ENCODE assay signal across 19 mouse cellular contexts in genomic region chr13:34323361-34323760, GRCm38 (mm10).
"Had no signal": no experiment of that assay in that cellular context is flagged by ENCODE, and none has a peak within 500 bp of the region (broad histone marks: within the 10 kb centered on the region; RNA-seq: fewer than 3 reads in every experiment).

No protein-coding gene starts in this region.

- H3K9me3 ChIP-seq: midbrain, embryonic 10.5 days; midbrain, embryonic 12.5 days; neural tube, embryonic 13.5 days; neural tube, embryonic 15.5 days had no signal

- H3K9ac ChIP-seq: liver, embryonic 14.5 days; lung, embryonic 14.5 days; midbrain, embryonic 12.5 days; neural tube, embryonic 13.5 days; neural tube, embryonic 15.5 days had no signal

- H3K27me3 ChIP-seq: midbrain, embryonic 12.5 days; neural tube, embryonic 13.5 days; neural tube, embryonic 15.5 days had no signal

- H3K4me2 ChIP-seq: lung, embryonic 14.5 days; midbrain, embryonic 12.5 days; neural tube, embryonic 13.5 days; neural tube, embryonic 15.5 days had no signal

- H3K27ac ChIP-seq: liver, embryonic 14.5 days; midbrain, embryonic 10.5 days; midbrain, embryonic 12.5 days; neural tube, embryonic 13.5 days; neural tube, embryonic 15.5 days had no signal

- ATAC-seq: lung, postnatal 0 days; midbrain, embryonic 16.5 days had no signal

- H3K4me1 ChIP-seq: midbrain, embryonic 10.5 days had no signal

- H3K36me3 ChIP-seq: midbrain, embryonic 12.5 days; neural tube, embryonic 13.5 days; neural tube, embryonic 15.5 days had no signal

- DNase-seq: lung, adult 18-20 months; lung, postnatal 4 days; midbrain, embryonic 14.5 days; retina, postnatal 1 day; right cerebral cortex, adult 18-20 months; right cerebral cortex, postnatal 25 days; right cerebral cortex, postnatal 4 days; spleen, adult 18-20 months; thymus, adult 18-20 months; thymus, postnatal 14 days; thymus, postnatal 36 days had no signal

- H3K4me3 ChIP-seq: midbrain, embryonic 10.5 days; midbrain, embryonic 12.5 days; neural tube, embryonic 13.5 days; neural tube, embryonic 15.5 days had no signal
